Mouse (Mus musculus) c-Kit-positive CD71-positive TER-119-positive erythroid progenitor cells, embryonic 14.5 days (primary cell): ENCODE data around the gene Steap4.
"Not testable (repeated sequence)": the region's sequence is repeated elsewhere in the genome, so short reads cannot be mapped to it uniquely, and the experiment has no call there.

Experiments used
- DNase-seq: peaks from one replicate; pipeline ENCODE4 v3.0.0-alpha.2; 2013; ENCODE audit warnings: low spot score

The Steap4 gene

GRCm38 (mm10) chr5:7960176-7960575 lies at the start of gene Steap4:
Gene Steap4, plus strand, starts transcription at chr5:7960457.
- DNase-seq: no peak

GRCm38 (mm10) chr5:7911975-7912374 lies 48.3 kb upstream of the Steap4 start:
- no peak for DNase-seq

GRCm38 (mm10) chr5:7917501-7918295 lies 42.6 kb upstream of the Steap4 start:
- DNase-seq: no peak

GRCm38 (mm10) chr5:7918296-7918579 lies 42.0 kb upstream of the Steap4 start:
- DNase-seq: no peak

GRCm38 (mm10) chr5:7919681-7920080 lies 40.6 kb upstream of the Steap4 start:
- no peak for DNase-seq

- DNase-seq: no peak
Observed at GRCm38 (mm10) chr5:7922751-7923150, 37.5 kb upstream of the Steap4 start.

- no peak for DNase-seq
Observed at GRCm38 (mm10) chr5:7923666-7924065, 36.6 kb upstream of the Steap4 start.

GRCm38 (mm10) chr5:7932234-7933221 lies 27.7 kb upstream of the Steap4 start:
- DNase-seq: no peak

GRCm38 (mm10) chr5:7933495-7933894 lies 26.8 kb upstream of the Steap4 start:
- DNase-seq: not testable (repeated sequence)

GRCm38 (mm10) chr5:7933933-7934675 lies 26.2 kb upstream of the Steap4 start:
- no peak for DNase-seq

GRCm38 (mm10) chr5:7954838-7955237 lies 5.4 kb upstream of the Steap4 start:
- DNase-seq: no peak

GRCm38 (mm10) chr5:7955371-7955966 lies 4.8 kb upstream of the Steap4 start:
- DNase-seq: no peak

- no peak for DNase-seq
Observed at GRCm38 (mm10) chr5:7958061-7958460, 2.2 kb upstream of the Steap4 start.

- no peak for DNase-seq
Observed at GRCm38 (mm10) chr5:7959286-7959685, 971 bp upstream of the Steap4 start.

- DNase-seq: no peak
Observed at GRCm38 (mm10) chr5:7961113-7961512, 856 bp downstream of the Steap4 start.

- DNase-seq: peak; percentile 4
Observed at GRCm38 (mm10) chr5:7965281-7965680, 5.0 kb downstream of the Steap4 start.

- DNase-seq: no peak
Observed at GRCm38 (mm10) chr5:7968152-7968551, 7.9 kb downstream of the Steap4 start.

GRCm38 (mm10) chr5:7972266-7972665 lies 12.0 kb downstream of the Steap4 start:
- no peak for DNase-seq

- DNase-seq: no peak
Observed at GRCm38 (mm10) chr5:7974522-7975197, 14.4 kb downstream of the Steap4 start.

GRCm38 (mm10) chr5:7980586-7980985 lies 20.3 kb downstream of the Steap4 start:
- no peak for DNase-seq

- no peak for DNase-seq
Observed at GRCm38 (mm10) chr5:7987962-7988361, 27.7 kb downstream of the Steap4 start.
